Mouse (Mus musculus): ENCODE results near the gene Triobp.

DNA sequence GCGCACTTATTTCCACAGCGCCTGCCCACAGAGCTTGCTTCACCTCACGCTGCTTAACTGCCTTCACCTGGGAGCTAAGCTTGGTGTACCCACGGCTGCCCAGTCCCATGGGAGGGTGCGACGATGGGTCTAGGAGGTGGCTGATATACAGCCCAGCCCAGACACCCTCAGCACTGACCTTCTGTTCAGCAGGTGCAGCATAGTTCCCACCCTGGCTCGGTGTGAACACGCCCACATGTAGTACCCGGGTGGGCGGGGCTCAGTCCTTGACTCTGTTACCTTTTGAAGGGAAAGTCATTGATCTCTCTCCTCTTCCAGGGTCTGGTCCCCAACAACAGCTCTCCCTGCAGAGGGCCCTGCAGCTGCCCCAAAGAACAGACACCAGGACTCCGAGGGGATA, 12.0 kb downstream of the Triobp start:
- no peak for TF ChIP-seq GATA1 (IDR thresholded peaks at IDR 0.05; ENCODE audit: low read length)
- no peak for TF ChIP-seq TAL1 (IDR thresholded peaks at IDR 0.05; ENCODE audit: low read length)

Measured in erythroblast, embryonic 14.5 days (primary cell).